Mouse (Mus musculus) ES-E14 (cell line): ENCODE measurements around the gene Ppp2r2c.

Experiments
- CHD2 ChIP-seq: IDR thresholded peaks from 2 replicates; pipeline ENCODE4 v1.6.1; 2014; ENCODE audit warnings: mild to moderate bottlenecking, low read depth, low read length, inconsistent platforms
- HCFC1 ChIP-seq: IDR thresholded peaks from 2 replicates; pipeline ENCODE4 v1.6.1; 2012; ENCODE audit warnings: low read length, inconsistent platforms, borderline replicate concordance; ENCODE audit not compliant: insufficient read depth
- MAFK ChIP-seq: IDR thresholded peaks from 2 replicates; pipeline ENCODE4 v1.6.1; 2014; ENCODE audit warnings: mild to moderate bottlenecking, low read depth, low read length, inconsistent platforms; ENCODE audit not compliant: insufficient read depth
- ZC3H11A ChIP-seq: IDR thresholded peaks from 2 replicates; pipeline ENCODE4 v1.6.1; 2012; ENCODE audit warnings: low read depth, mild to moderate bottlenecking, inconsistent platforms, low read length, borderline replicate concordance
- ZNF384 ChIP-seq: IDR thresholded peaks from 2 replicates; pipeline ENCODE4 v1.6.1; 2012; ENCODE audit warnings: low read depth, low read length, inconsistent platforms

DNA sequence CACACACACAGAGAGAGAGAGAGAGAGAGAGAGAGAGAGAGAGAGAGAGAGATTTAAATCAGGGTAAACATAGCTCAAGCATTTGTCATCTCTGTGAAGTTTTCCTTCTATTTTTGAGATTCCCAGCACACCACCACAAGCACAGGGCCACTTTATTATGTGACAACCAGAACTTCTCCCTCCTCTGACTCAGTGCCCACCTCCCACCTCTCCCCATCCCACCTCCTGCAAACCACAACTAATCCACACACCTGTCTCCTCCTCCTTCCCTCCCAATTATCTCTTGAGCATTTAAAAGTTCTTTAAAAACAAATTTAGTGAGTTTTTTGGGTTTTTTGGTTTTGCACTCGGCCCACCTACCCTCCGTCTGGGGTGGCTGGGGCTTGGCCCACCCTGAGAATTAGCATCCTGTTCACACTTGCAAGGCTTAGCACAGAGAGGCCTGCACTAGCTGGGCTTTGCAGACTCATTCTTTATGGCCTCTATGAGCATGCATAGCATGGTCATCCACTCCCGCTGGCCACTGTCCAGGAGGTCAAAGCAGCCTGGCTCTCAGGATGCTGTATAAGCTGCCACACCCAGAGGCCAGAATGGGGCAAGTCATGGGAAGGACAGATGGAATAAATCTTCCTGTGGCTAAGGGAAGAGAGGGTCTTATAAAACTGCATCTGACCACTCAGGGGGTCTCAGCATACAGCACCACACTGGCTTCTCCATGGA lies 122.5 kb downstream of the Ppp2r2c start:
- TF ChIP-seq HCFC1 (no peak), ZNF384 (no peak), CHD2 (no peak), ZC3H11A (no peak), MAFK (no peak)
